Mouse (Mus musculus) forebrain, embryonic 11.5 days (tissue): ENCODE measurements around the gene Asic2. TPM values are rescaled to one million over a fixed set of nuclear protein-coding genes. Genes with fewer than 3 reads are reported as not detected.

ENCODE experiments used
- ATAC-seq: fragments of 200-750 bp; cut with Nextera tagmentation; replicated peaks from 2 replicates; pipeline ENCODE4 v1.8.0; 2017; ENCODE audit warnings: moderate TSS enrichment; ENCODE audit not compliant: low FRiP score
- DNase-seq: peaks from one replicate; pipeline ENCODE4 v3.0.0-alpha.2; 2017; ENCODE audit warnings: low spot score
- H3K27ac ChIP-seq: fragments of 300-500 bp; sonication (generic); 2 replicates; pipeline ENCODE4 v1.5.1; 2014; ENCODE audit warnings: low read depth, low read length
- H3K27me3 ChIP-seq: fragments of 300-500 bp; sonication (generic); 2 replicates; pipeline ENCODE4 v1.6.1; 2014; ENCODE audit warnings: mild to moderate bottlenecking, low read length, mixed read lengths; ENCODE audit not compliant: control insufficient read depth, insufficient read depth
- H3K36me3 ChIP-seq: fragments of 300-500 bp; sonication (generic); 2 replicates; pipeline ENCODE4 v1.6.1; 2014; ENCODE audit warnings: mild to moderate bottlenecking, low read length, moderate library complexity, mixed read lengths; ENCODE audit not compliant: control insufficient read depth, insufficient read depth
- H3K4me1 ChIP-seq: fragments of 300-500 bp; sonication (generic); replicated peaks from 2 replicates; pipeline ENCODE4 v1.6.1; 2014; ENCODE audit warnings: low read length, mixed read lengths; ENCODE audit not compliant: control insufficient read depth, insufficient read depth
- H3K4me2 ChIP-seq: fragments of 300-500 bp; sonication (generic); 2 replicates; pipeline ENCODE4 v1.6.1; 2014; ENCODE audit warnings: low read depth, mild to moderate bottlenecking, low read length, moderate library complexity, mixed read lengths; ENCODE audit not compliant: severe bottlenecking
- H3K4me3 ChIP-seq: fragments of 300-500 bp; sonication (generic); 2 replicates; pipeline ENCODE4 v1.5.1; 2014; ENCODE audit warnings: low read depth, low read length
- H3K9ac ChIP-seq: fragments of 300-500 bp; sonication (generic); 2 replicates; pipeline ENCODE4 v1.6.1; 2014; ENCODE audit warnings: low read length
- H3K9me3 ChIP-seq: fragments of 300-500 bp; sonication (generic); 2 replicates; pipeline ENCODE4 v1.6.1; 2016; ENCODE audit warnings: low read length, mixed read lengths; ENCODE audit not compliant: control insufficient read depth
- WGBS: fragments of 180-500 bp; shearing (Covaris S2); extraction: QIAGEN DNeasy Blood & Tissue Kit; methylation state at CpG from one replicate; pipeline ENCODE4 v1.1.7; 2014; 5-methylcytosine and 5-hydroxymethylcytosine counted together
- polyA plus RNA-seq: library from polyadenylated mRNA; unstranded; fragments of >200 nt; fragmentation: Nextera tagmentation; extraction: Ambion mirVana; gene quantifications from 2 replicates; pipeline ENCODE4 v1.2.1, GENCODE M21; 2014

Asic2 gene
- polyA plus RNA-seq, 1 experiment from 2014 or later = 0.94 TPM

GRCm38 (mm10) chr11:81059546-81059945 lies 908.7 kb downstream of the Asic2 start:
- no peaks in the 10 kb centered on the region for H3K36me3 ChIP-seq
- no peak overlapping the region for H3K4me2 ChIP-seq
- no peaks in the 10 kb centered on the region for H3K4me1 ChIP-seq
- H3K9me3 ChIP-seq = no peaks in the 10 kb centered on the region
- ATAC-seq (no peak), DNase-seq (no peak)
- no peak overlapping the region for H3K4me3 ChIP-seq
- WGBS = 87% methylated on average over 9 of the region's 9 CpGs
- H3K27ac ChIP-seq = no peak overlapping the region
- H3K9ac ChIP-seq = no peak overlapping the region
- no peaks in the 10 kb centered on the region for H3K27me3 ChIP-seq

GRCm38 (mm10) chr11:81057506-81057905 lies 910.8 kb downstream of the Asic2 start:
- H3K4me1 ChIP-seq = no peaks in the 10 kb centered on the region
- H3K27ac ChIP-seq = no peak overlapping the region
- H3K4me3 ChIP-seq = no peak overlapping the region
- H3K36me3 ChIP-seq = no peaks in the 10 kb centered on the region
- DNase-seq (no peak), ATAC-seq (no peak)
- H3K27me3 ChIP-seq = no peaks in the 10 kb centered on the region
- no peak overlapping the region for H3K4me2 ChIP-seq
- no peaks in the 10 kb centered on the region for H3K9me3 ChIP-seq
- no peak overlapping the region for H3K9ac ChIP-seq
- 93% methylated on average over 3 of the region's 3 CpGs for WGBS

- no peak overlapping the region for H3K27ac ChIP-seq
- H3K4me3 ChIP-seq = no peak overlapping the region
- H3K4me2 ChIP-seq = no peak overlapping the region
- H3K27me3 ChIP-seq = no peaks in the 10 kb centered on the region
- 91% methylated on average over 9 of the region's 9 CpGs for WGBS
- no peak for DNase-seq
- H3K9me3 ChIP-seq = no peaks in the 10 kb centered on the region
- no peak overlapping the region for H3K9ac ChIP-seq
- H3K36me3 ChIP-seq = no peaks in the 10 kb centered on the region
- no peak for ATAC-seq
- H3K4me1 ChIP-seq = no peaks in the 10 kb centered on the region
These were observed 911.5 kb downstream of the Asic2 start for GRCm38 (mm10) chr11:81056776-81057175.

GRCm38 (mm10) chr11:81055446-81056145 lies 912.7 kb downstream of the Asic2 start:
- no peaks in the 10 kb centered on the region for H3K9me3 ChIP-seq
- no peak overlapping the region for H3K4me3 ChIP-seq
- H3K27ac ChIP-seq = no peak overlapping the region
- ATAC-seq (no peak), DNase-seq (no peak)
- H3K4me1 ChIP-seq = no peaks in the 10 kb centered on the region
- H3K27me3 ChIP-seq = no peaks in the 10 kb centered on the region
- H3K4me2 ChIP-seq = no peak overlapping the region
- 86% methylated on average over 12 of the region's 12 CpGs for WGBS
- no peak overlapping the region for H3K9ac ChIP-seq
- no peaks in the 10 kb centered on the region for H3K36me3 ChIP-seq

- H3K36me3 ChIP-seq = no peaks in the 10 kb centered on the region
- WGBS = 92% methylated on average over 8 of the region's 8 CpGs
- H3K4me1 ChIP-seq = no peaks in the 10 kb centered on the region
- ATAC-seq = no peak
- no peak overlapping the region for H3K27ac ChIP-seq
- DNase-seq = no peak
- H3K9ac ChIP-seq = no peak overlapping the region
- no peaks in the 10 kb centered on the region for H3K27me3 ChIP-seq
- H3K9me3 ChIP-seq = no peaks in the 10 kb centered on the region
- H3K4me2 ChIP-seq = no peak overlapping the region
- no peak overlapping the region for H3K4me3 ChIP-seq
These were observed 914.4 kb downstream of the Asic2 start for GRCm38 (mm10) chr11:81053826-81054225.

GRCm38 (mm10) chr11:81041671-81042070 lies 926.6 kb downstream of the Asic2 start:
- no peaks in the 10 kb centered on the region for H3K36me3 ChIP-seq
- H3K4me1 ChIP-seq = no peaks in the 10 kb centered on the region
- H3K27me3 ChIP-seq = no peaks in the 10 kb centered on the region
- WGBS = 66% methylated on average over 3 of the region's 3 CpGs
- H3K9me3 ChIP-seq = no peaks in the 10 kb centered on the region
- DNase-seq (no peak), ATAC-seq (no peak)
- no peak overlapping the region for H3K4me2 ChIP-seq
- no peak overlapping the region for H3K9ac ChIP-seq
- no peak overlapping the region for H3K4me3 ChIP-seq
- no peak overlapping the region for H3K27ac ChIP-seq

- Histone ChIP-seq H3K27me3 (no peaks in the 10 kb centered on the region), H3K9me3 (no peaks in the 10 kb centered on the region), H3K36me3 (no peaks in the 10 kb centered on the region), H3K4me3 (no peak overlapping the region), H3K27ac (no peak overlapping the region), H3K4me1 (no peaks in the 10 kb centered on the region), H3K4me2 (no peak overlapping the region), H3K9ac (no peak overlapping the region)
- DNase-seq (no peak), ATAC-seq (no peak)
- 64% methylated on average over 5 of the region's 5 CpGs for WGBS
These were observed 928.3 kb downstream of the Asic2 start for GRCm38 (mm10) chr11:81039976-81040375.

GRCm38 (mm10) chr11:81032151-81032550 lies 936.1 kb downstream of the Asic2 start:
- H3K9me3 ChIP-seq = no peaks in the 10 kb centered on the region
- H3K27me3 ChIP-seq = no peaks in the 10 kb centered on the region
- no peaks in the 10 kb centered on the region for H3K4me1 ChIP-seq
- H3K4me3 ChIP-seq = no peak overlapping the region
- H3K9ac ChIP-seq = no peak overlapping the region
- ATAC-seq (no peak), DNase-seq (no peak)
- H3K4me2 ChIP-seq = no peak overlapping the region
- no peak overlapping the region for H3K27ac ChIP-seq
- H3K36me3 ChIP-seq = no peaks in the 10 kb centered on the region
- WGBS = 90% methylated on average over 3 of the region's 3 CpGs

- 92% methylated on average over 8 of the region's 8 CpGs for WGBS
- H3K4me3 ChIP-seq = no peak overlapping the region
- no peak overlapping the region for H3K27ac ChIP-seq
- H3K9me3 ChIP-seq = no peaks in the 10 kb centered on the region
- no peaks in the 10 kb centered on the region for H3K36me3 ChIP-seq
- H3K27me3 ChIP-seq = no peaks in the 10 kb centered on the region
- H3K4me2 ChIP-seq = no peak overlapping the region
- DNase-seq = no peak
- no peaks in the 10 kb centered on the region for H3K4me1 ChIP-seq
- ATAC-seq = no peak
- no peak overlapping the region for H3K9ac ChIP-seq
These were observed 953.5 kb downstream of the Asic2 start for GRCm38 (mm10) chr11:81014776-81015175.
